Mouse (Mus musculus): ENCODE data around the gene Gm20388.

Gm20388 gene

DNA sequence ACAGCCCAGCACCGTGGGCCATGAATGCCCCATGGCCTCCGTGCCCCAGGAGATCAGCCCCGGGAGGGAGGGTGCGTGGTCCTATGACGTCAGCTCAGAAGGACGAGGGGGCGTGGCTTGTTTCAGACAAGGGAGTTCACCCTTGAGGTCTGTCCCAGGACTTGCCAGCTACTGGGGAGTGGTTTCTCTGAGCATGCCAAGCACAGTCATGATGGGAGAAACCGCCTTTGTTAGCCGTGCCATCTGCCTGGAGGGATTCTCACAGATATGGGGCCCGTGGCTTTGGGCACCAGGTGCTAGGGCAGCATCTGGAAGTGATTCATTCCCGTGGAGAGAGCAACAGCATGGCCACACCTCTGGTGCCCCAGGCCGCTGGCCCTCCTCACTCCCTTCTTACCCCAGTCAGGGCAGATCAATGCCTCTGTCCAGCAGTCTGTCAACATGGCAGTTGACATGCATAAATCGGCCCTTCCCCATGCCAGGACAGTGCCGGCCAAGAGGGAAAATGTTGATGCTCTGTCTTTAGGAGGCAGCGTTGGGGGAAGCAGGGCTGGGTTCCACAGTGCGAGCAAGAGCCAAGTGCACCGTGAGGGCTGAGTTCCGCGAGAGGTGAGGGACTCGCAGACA, 2199.7 kb downstream of the Gm20388 start:
- intact Hi-C loops (cut with DNase I) = no loop called here

GRCm38 (mm10) chr8:122110867-122111253, 2200.2 kb downstream of the Gm20388 start:
- intact Hi-C loops (cut with DNase I) = no loop called here

DNA sequence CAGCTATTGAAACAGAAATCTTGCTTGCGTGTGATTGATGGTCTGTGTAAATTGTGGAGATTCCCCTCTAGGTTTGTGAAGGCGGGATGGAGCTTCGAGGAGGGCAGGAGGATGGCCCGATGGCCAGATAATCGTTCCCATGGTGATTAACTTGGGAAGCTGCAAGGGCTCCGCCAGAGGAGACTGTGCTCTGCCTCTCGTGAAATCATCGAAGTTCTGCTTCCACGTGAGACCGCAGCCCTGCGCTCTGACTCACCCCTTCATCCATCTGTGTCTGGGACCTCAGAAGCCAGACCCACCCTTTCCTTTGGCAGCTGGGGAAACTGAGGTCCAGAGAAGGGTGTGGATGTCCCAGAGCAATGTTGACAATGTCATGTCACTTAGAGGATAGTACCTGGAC, 2201.1 kb downstream of the Gm20388 start:
- intact Hi-C loops (cut with DNase I) = no loop called here

- intact Hi-C loops (cut with DNase I) = no loop called here
These were observed 2201.8 kb downstream of the Gm20388 start for GRCm38 (mm10) chr8:122112264-122112965.

DNA sequence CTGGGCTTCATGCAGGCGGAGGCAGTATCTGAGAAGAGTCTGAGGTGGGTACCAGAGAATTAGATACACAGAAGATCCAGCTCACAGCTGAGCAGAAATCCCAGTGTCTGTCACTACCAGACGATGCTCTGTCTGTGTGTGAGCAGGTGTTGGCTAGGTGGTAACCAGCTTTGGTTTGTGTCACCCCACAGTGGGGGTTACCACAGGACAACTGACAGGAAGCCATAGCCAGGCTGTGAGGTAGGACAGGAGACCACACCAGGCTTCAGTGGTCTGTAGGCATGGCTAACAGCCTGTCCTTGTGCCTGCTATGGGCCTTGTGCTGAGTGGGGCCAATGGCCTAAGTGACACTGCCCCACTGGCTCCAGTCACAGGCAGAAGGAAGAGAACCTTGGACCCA, 2204.2 kb downstream of the Gm20388 start:
- intact Hi-C loops (cut with DNase I) = no loop called here

DNA sequence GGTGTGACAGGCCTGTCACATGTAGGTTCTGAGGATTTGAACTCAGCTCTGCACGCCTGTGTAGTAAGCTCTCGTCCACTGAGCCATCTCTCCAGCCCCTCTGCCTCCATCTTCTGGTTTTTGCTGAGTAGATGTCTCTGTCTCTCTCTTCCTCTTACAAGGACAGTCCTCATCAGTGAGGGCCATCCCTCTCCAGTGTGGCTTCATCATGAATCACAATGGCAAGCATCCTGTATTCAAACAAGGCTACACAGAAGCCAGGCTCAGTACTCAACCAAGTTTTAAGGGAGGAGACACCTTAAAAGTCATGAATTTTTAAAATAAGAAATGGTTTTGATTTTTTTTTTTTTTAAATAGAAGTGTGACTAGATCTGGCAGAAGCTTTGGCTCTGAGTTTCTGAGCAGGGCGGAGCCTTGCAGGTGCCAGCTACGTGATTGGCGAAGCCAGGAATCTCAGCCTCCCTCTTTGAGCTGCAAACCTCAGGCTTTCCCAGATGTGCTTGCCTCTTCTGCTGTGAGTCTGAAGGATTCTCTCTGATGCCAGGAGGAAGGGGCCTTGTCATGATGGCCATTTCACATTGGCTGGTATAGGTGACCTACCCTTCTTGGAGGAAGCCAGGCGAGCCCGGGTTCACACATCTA, 2206.2 kb downstream of the Gm20388 start:
- intact Hi-C loops (cut with DNase I) = no loop called here

GRCm38 (mm10) chr8:122118097-122118496, 2207.5 kb downstream of the Gm20388 start:
- intact Hi-C loops (cut with DNase I) = no loop called here

GRCm38 (mm10) chr8:122118536-122118935, 2207.9 kb downstream of the Gm20388 start:
- intact Hi-C loops (cut with DNase I) = no loop called here

DNA sequence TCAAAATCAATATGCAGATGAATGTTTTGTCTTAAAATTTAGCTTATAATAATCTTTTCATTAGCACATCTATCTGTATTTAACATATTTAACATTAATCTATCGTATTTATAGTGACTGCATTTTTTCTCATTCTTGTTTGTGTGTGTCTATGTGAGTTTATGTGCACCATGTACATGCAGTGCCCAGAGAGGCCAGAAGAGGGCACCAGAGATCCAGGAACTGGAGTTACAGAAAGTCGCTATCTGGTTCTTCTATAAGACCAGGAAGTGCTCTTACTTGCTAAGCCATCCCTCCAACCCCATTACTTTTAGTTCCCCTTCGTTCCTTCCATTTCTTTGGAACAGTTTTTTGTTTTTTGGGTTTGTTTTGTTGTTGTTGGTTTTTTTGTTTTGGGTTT, 2213.7 kb downstream of the Gm20388 start:
- intact Hi-C loops (cut with DNase I) = no loop called here

DNA sequence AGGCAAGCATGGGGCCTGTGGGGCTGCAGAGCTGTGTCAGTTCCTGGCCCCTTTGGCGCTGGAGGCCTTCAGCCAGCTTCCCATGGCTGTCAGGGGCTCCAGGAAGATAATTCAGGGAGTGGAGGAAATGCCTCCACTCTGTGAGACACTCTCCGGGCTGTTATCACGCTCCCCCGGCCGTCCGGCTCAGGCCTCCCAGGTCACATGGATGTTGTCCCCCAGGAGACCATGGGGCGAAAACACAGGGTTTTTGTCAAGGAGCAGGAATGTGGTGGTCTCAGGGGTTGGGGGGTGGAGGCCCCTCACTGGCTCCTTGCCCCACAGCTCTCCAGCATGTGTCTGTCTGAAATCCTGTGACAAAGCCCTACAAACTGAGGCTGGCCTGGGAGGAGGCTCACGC, 2216.0 kb downstream of the Gm20388 start:
- intact Hi-C loops (cut with DNase I) = no loop called here

GRCm38 (mm10) chr8:122134121-122134529, 2223.5 kb downstream of the Gm20388 start:
- intact Hi-C loops (cut with DNase I) = no loop called here

GRCm38 (mm10) chr8:122135494-122135893, 2224.9 kb downstream of the Gm20388 start:
- intact Hi-C loops (cut with DNase I) = loop anchor here (5.0 kb wide), 1 partner anchor 158 kb away; no protein-coding TSS in a partner anchor

DNA sequence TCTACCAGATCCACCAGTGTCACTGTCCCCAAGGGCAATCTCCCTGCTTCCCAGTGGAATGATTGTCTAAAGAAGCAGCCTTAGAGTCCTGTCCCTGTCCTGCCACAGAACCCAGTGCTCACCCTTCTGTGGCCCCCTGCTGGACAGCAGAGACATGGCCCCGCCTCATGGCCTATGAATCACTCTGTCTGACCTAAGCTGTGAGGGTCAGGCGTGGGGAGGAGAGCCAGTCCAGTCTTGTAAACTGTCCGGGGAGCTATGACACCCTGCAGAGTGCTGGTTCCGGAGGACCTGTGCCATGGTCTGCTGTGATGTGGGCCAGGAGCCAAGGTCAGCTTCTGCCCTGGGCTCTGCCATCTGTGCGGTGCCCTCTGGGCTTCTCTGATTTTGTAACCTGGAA, 2229.1 kb downstream of the Gm20388 start:
- intact Hi-C loops (cut with DNase I) = loop anchor here (5.0 kb wide), 1 partner anchor 162 kb away; no protein-coding TSS in a partner anchor

GRCm38 (mm10) chr8:122140411-122140810, 2229.8 kb downstream of the Gm20388 start:
- intact Hi-C loops (cut with DNase I) = no loop called here

GRCm38 (mm10) chr8:122142428-122142827, 2231.8 kb downstream of the Gm20388 start:
- intact Hi-C loops (cut with DNase I) = no loop called here

- intact Hi-C loops (cut with DNase I) = no loop called here
These were observed 2232.6 kb downstream of the Gm20388 start for GRCm38 (mm10) chr8:122143231-122143630.

DNA sequence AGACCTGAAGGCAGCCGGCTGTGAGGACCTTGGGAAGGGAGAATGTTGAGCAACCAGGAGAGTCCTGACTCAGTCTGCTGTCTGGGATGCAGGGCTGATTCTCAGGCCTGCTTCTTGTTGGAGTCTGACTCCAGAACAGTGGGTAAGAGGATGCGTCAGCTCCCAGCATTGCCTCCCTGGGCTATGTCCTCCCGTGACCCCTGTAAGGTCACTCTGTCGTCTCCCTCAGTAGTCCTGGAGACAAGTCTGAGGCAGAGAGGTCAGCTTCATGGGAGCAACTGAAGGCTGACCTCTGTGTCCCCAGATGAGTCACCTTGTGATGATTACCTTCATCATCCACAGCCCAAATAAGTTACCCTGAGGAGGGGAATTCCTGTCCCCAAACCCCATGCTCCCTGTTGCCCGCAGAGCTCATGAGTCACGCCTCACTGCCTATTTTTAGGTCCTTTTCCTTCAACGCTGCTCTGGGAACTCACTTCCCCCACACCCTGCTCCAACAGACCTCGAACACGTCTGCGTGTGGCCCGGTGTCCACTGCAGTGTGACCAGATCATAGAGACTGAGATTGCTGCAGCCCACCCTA, 2234.2 kb downstream of the Gm20388 start:
- intact Hi-C loops (cut with DNase I) = no loop called here

- intact Hi-C loops (cut with DNase I) = no loop called here
These were observed 2238.4 kb downstream of the Gm20388 start for GRCm38 (mm10) chr8:122149045-122149444.

DNA sequence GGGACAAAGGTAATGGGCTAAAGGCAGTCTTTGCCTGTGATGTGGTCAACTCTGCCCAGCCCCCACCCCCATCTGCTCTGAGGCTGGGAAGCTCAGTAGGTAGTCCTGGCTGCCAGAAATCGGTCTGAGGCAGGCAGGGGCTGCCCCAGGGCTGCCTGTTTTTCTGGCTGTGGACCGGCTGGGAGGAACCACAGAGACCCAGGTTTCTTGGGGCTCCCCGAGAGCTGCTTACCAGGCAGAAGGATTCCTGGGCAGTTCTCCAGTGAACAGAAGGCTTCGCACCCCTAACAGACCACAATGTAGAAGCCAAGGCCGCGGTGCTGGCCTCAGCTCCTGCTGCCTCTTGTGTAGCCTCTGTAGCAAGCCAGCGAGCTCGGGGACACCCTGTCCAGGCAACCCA, 2239.0 kb downstream of the Gm20388 start:
- intact Hi-C loops (cut with DNase I) = no loop called here

DNA sequence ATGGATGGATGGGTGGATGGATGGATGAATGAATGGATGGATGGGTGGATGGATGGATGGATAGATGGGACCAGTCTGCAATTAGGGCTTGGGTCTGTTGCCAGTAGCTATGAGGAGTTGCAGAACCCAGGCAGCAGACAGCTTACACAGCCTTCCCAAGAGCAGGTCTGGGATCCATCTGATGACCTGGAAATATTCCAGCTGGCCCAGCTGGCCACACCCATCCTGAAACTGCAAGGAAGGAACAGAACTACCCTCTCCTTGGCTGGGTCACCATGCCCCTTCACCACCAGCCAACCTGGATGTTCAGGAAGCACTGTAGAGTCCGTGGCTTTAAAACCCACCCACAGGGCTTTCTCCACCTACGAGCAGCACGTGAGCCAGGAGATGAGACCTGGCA, 2240.9 kb downstream of the Gm20388 start:
- intact Hi-C loops (cut with DNase I) = no loop called here

GRCm38 (mm10) chr8:122155082-122155643, 2244.5 kb downstream of the Gm20388 start:
- intact Hi-C loops (cut with DNase I) = no loop called here

DNA sequence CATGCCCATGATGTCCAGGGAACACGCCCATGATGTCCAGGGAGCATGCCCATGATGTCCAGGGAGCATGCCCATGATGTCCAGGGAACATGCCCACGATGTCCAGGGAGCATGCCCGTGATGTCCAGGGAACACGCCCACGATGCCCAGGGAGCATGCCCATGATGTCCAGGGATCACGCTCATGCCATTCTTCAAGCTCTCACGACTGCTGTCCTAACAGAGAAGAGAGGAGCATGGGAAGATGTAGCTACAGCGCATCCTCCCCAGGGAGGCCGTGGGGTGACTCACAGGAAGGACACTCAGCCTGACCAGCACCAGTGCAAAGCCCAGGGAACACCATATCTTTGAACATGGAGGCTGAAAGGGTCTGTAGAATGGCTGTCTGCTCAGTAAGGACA, 2245.3 kb downstream of the Gm20388 start:
- intact Hi-C loops (cut with DNase I) = no loop called here

All from adrenal gland (tissue).